Mouse (Mus musculus) heart, adult 2 months (tissue): ENCODE data around the gene Gpx3. TPM values are rescaled to one million over a fixed set of nuclear protein-coding genes. Genes with fewer than 3 reads are reported as not detected.

ENCODE experiments used
- DNase-seq, 2 experiments: peaks; one replicate each; pipeline ENCODE4 v3.0.0; 2021
- H3K27ac ChIP-seq: fragments of 200-600 bp; 2 replicates; pipeline ENCODE4 v1.8.1; 2022
- H3K27me3 ChIP-seq: fragments of 200-500 bp; 2 replicates; pipeline ENCODE4 v1.6.1; 2012; ENCODE audit warnings: mild to moderate bottlenecking, low read length, inconsistent platforms, mixed read lengths; ENCODE audit not compliant: control insufficient read depth, insufficient read depth
- H3K36me3 ChIP-seq: fragments of 200-500 bp; 2 replicates; pipeline ENCODE4 v1.6.1; 2012; ENCODE audit warnings: low read length, inconsistent platforms; ENCODE audit not compliant: control insufficient read depth, insufficient read depth
- H3K4me1 ChIP-seq: fragments of 200-500 bp; 2 replicates; pipeline ENCODE4 v1.6.1; 2011; ENCODE audit warnings: low read length; ENCODE audit not compliant: control insufficient read depth, insufficient read depth
- H3K4me3 ChIP-seq: fragments of 200-600 bp; 2 replicates; pipeline ENCODE4 v1.8.1; 2022
- H3K79me2 ChIP-seq: fragments of 200-500 bp; replicated peaks from 2 replicates; pipeline ENCODE4 v1.6.1; 2012; ENCODE audit warnings: mild to moderate bottlenecking, inconsistent platforms, low read length, moderate library complexity, mixed read lengths; ENCODE audit not compliant: control insufficient read depth, insufficient read depth
- H3K9ac ChIP-seq: fragments of 200-500 bp; 2 replicates; pipeline ENCODE4 v1.6.1; 2012; ENCODE audit warnings: low read depth, mild to moderate bottlenecking, control low read depth, inconsistent platforms, low read length, mixed read lengths
- CTCF ChIP-seq: fragments of 200-600 bp; IDR thresholded peaks from 2 replicates; pipeline ENCODE4 v1.8.1; 2022; ENCODE audit warnings: antibody characterized with exemption, mild to moderate bottlenecking, moderate library complexity
- EP300 ChIP-seq: fragments of 200-500 bp; IDR thresholded peaks from 2 replicates; pipeline ENCODE4 v1.6.1; 2011; ENCODE audit warnings: low read depth, low read length, control low read depth; ENCODE audit not compliant: insufficient read depth
- POLR2A ChIP-seq: fragments of 200-500 bp; IDR thresholded peaks from 2 replicates; pipeline ENCODE4 v1.6.1; 2011; ENCODE audit warnings: mild to moderate bottlenecking, low read depth, low read length, control low read depth; ENCODE audit not compliant: insufficient read depth
- WGBS: fragments of 180-500 bp; shearing (Covaris S2); methylation state at CpG from one replicate; pipeline ENCODE4 v1.1.7; 2018; 5-methylcytosine and 5-hydroxymethylcytosine counted together
- intact Hi-C: fragments of 180-260 bp; cut with DNase I; formaldehyde crosslinking; loops from one replicate; pipeline ENCODE4 v1.15.1; 2025
- polyA plus RNA-seq: library from polyadenylated mRNA; depleted of rRNA; stranded (reverse); fragments of >200 nt; gene quantifications from 2 replicates; pipeline ENCODE4 v1.2.3, GENCODE M21; 2012
- total RNA-seq, 2 experiments: library from RNA; stranded (reverse); gene quantifications; 2 replicates each; pipeline ENCODE4 v1.2.3; 2021

Gpx3 gene
- total and polyA plus RNA-seq, 3 experiments: 219 to 401 (median 246) TPM

DNA sequence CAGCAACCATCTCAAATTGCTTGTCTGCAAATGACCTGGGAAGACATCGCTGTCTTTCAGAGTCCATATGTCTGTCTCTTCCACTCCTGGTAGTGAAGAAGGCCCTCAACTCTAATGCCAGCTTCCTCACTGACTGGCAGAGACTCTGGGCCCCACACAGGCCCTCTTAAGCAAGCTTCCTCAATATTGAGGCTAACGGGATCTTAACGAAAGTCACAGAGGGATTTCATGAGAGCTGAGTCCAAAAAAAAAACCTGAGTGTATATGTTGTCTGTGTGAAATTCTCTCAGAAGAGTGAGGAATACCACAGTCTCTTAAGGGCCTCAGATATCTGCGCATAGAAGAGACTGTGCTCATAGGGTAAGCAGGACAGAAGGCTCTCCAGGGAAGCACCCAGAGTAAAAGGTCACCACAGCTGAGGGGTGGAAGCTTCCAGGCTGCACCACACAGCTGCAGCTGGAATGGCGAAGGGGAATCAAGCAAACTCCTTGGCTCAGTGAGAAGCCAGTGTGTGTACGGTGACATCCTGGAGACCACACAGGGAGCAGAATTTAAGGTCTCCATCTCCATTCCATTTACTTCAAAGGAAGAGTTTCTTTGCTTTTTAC is 18.8 kb downstream of the Gpx3 start:
- Histone ChIP-seq H3K9ac (no peak overlapping the region), H3K79me2 (no peaks in the 10 kb centered on the region), H3K4me3 (no peak overlapping the region), H3K27ac (peak overlapping the region; percentile 62), H3K4me1 (no peaks in the 10 kb centered on the region), H3K36me3 (no peaks in the 10 kb centered on the region), H3K27me3 (no peaks in the 10 kb centered on the region)
- intact Hi-C loops: no loop called here
- TF ChIP-seq CTCF (no peak), EP300 (0 out of 2 replicates have a peak, but pooled peaks have one; percentile 19)
- DNase-seq: peak in 1 of 2 experiments; percentile 44
- WGBS: 67% methylated on average over 6 of the region's 6 CpGs

DNA sequence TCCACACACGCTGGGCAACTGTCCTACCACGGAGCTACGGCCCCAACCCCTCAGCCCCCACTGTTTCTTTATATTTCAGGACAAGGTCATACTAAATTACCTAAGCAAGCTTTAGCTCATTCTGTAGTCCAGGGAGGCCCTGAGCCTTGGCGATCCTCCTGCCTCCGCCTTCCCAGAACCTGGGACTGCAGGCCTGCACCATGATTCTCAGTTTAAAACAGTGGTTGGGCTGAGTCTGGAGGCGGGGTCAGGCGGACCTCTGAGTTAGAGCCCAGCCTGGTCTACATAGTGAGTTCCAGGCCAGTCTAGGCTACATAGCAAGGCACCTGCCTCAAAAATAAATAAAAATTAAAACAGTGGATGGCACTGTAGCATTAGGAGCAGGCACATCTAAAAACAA is 19.5 kb downstream of the Gpx3 start:
- H3K79me2 ChIP-seq: no peaks in the 10 kb centered on the region
- intact Hi-C loops: no loop called here
- H3K9ac ChIP-seq: no peak overlapping the region
- H3K36me3 ChIP-seq: no peaks in the 10 kb centered on the region
- no peak overlapping the region for H3K4me3 ChIP-seq
- 47% methylated on average over 7 of the region's 7 CpGs for WGBS
- H3K4me1 ChIP-seq: no peaks in the 10 kb centered on the region
- H3K27ac ChIP-seq: peak overlapping the region; percentile 62
- no peak for TF ChIP-seq EP300
- TF ChIP-seq POLR2A: no peak
- no peak for TF ChIP-seq CTCF
- H3K27me3 ChIP-seq: no peaks in the 10 kb centered on the region
- DNase-seq: peak; percentile 59 to 63

DNA sequence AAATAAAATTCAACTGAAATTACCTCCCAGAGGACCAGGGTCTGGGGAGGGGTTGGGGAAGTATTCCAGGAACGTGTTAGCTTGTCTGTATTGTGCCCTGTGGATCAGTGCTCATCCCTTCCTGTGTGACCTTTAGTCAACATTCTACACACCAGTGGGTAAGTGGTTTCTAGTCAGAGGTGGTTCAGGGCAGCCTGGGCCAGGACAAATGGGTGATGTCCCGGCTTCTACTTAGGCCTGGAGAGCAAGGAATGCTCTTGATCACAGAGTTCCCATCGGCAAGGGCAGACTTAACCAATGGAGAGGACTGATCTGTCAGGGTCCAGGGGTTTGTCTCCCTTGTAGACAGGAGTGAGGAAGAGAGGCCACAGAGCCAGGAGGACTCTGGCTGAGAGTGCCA is 20.2 kb downstream of the Gpx3 start:
- H3K27ac ChIP-seq: no peak overlapping the region; the same call in 1 of the 2 replicates

DNA sequence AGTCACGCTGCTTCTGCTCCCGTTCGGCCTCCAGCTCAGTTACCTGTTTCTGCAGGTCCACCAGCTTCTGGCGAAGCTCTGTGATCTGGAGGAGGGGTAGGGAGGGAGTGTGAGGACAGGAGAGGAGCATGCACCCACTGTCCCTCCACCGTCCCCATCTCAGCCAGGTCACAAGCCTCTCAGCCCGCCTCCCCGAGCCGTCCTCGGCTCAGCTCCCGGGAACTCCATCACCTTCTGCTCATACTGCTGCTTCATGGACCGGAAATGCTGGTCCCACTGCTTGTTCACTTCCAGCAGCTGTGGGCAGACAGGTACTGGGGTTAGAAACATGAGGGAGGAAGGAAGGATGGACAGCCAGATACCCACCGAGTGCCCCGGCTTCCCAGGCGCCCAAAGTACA is 21.9 kb downstream of the Gpx3 start:
- H3K79me2 ChIP-seq: no peaks in the 10 kb centered on the region
- H3K27me3 ChIP-seq: no peaks in the 10 kb centered on the region
- TF ChIP-seq CTCF (no peak), EP300 (no peak), POLR2A (no peak)
- H3K4me1 ChIP-seq: no peaks in the 10 kb centered on the region
- no peak overlapping the region for H3K4me3 ChIP-seq
- intact Hi-C loops: no loop called here
- 87% methylated on average over 14 of the region's 14 CpGs for WGBS
- H3K9ac ChIP-seq: no peak overlapping the region
- H3K27ac ChIP-seq: no peak overlapping the region
- no peak for DNase-seq
- no peaks in the 10 kb centered on the region for H3K36me3 ChIP-seq

More for the DNA sequence above, 20.2 kb downstream of the Gpx3 start:
- Histone ChIP-seq H3K27me3 (no peaks in the 10 kb centered on the region), H3K36me3 (no peaks in the 10 kb centered on the region), H3K4me3 (no peak overlapping the region), H3K79me2 (no peaks in the 10 kb centered on the region), H3K4me1 (no peaks in the 10 kb centered on the region), H3K9ac (no peak overlapping the region)
- WGBS: 89% methylated on average over 3 of the region's 3 CpGs
- intact Hi-C loops: no loop called here
- TF ChIP-seq CTCF: no peak
- TF ChIP-seq EP300: no peak
- TF ChIP-seq POLR2A: no peak
- DNase-seq: no peak

DNA sequence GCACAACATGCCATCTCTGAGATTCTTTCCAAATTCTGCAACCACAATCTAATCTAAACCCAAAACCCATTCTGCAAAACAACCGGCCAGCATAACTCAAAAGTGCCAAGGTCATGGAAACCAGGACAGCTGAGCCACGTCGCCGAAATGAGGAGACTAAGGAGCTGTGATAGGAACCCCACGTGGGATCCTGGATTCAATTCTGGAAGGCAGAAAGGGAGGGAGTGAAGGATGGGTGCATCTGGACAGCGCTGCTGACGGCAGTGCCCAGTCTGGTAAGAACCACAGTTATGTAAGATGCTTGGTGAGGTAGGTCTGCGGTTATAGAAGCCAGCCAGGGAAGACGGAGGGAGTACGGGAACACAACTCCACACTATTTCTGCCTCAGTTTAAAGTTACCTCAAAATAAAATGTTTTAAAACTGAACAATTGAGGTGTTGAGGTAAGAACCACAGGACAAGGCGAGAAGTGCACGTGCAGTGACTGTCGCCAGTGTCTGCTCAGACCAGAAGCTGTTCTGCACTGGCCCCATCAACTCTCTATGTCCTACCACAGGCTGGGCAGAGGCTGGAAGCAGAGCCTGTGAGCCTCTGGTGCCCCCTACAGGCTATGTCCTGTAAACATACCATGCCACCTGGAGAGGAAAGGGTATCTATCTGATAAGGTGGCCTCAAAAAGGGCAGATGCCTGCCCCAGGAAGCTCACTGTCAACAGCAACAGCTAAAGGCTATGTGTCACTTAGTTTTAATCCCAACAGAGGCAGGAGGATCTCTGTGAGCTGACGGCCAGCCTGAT is 25.3 kb downstream of the Gpx3 start:
- no peaks in the 10 kb centered on the region for H3K27me3 ChIP-seq
- H3K36me3 ChIP-seq: no peaks in the 10 kb centered on the region
- TF ChIP-seq CTCF (peak; percentile 95), EP300 (peak; percentile 80), POLR2A (no peak)
- H3K4me1 ChIP-seq: no peaks in the 10 kb centered on the region
- no peak overlapping the region for H3K4me3 ChIP-seq
- peak; percentile 75 to 76 for DNase-seq
- no peak overlapping the region for H3K9ac ChIP-seq
- H3K79me2 ChIP-seq: no peaks in the 10 kb centered on the region
- 55% methylated on average over 14 of the region's 14 CpGs for WGBS
- peak overlapping the region; percentile 26; the same call in 1 of the 2 replicates for H3K27ac ChIP-seq
- intact Hi-C loops: loop anchor here (1.0 to 2.0 kb wide), 2 partner anchors 48 to 225 kb away; no protein-coding TSS in a partner anchor

DNA sequence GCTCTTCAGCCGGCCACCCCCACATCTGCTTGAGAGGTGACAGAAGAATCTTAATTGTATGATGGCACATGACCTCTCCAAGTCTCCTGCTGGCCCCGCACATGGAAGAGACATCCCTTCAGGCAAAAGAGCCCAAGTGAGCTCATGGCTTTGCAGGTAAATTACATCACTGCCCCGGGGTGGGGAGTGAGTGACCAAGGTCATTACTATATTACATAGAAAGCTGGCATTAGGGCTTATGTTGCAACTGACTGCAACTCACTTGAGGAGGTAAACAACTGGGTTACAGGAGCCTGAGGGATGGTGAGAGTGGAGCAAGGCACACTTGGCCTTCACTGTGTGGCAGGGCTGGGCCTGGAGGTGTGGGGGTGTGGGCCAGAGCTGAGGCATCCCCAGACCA is 26.0 kb downstream of the Gpx3 start:
- Histone ChIP-seq H3K4me3 (no peak overlapping the region), H3K79me2 (no peaks in the 10 kb centered on the region)
- intact Hi-C loops: no loop called here

More for the DNA sequence above, 26.0 kb downstream of the Gpx3 start:
- Histone ChIP-seq H3K27me3 (no peaks in the 10 kb centered on the region), H3K4me1 (no peaks in the 10 kb centered on the region), H3K36me3 (no peaks in the 10 kb centered on the region), H3K27ac (no peak overlapping the region), H3K9ac (no peak overlapping the region)
- WGBS: 88% methylated on average over 3 of the region's 3 CpGs
- TF ChIP-seq CTCF (no peak), POLR2A (no peak), EP300 (no peak)
- DNase-seq: no peak
